Mouse (Mus musculus) kidney, adult 9 months (tissue): Measurements from ENCODE around the gene Creb5.

ENCODE experiments used
- DNase-seq: peaks from one replicate; pipeline ENCODE4 v3.0.0; 2022

Creb5 gene

GRCm38 (mm10) chr6:53653706-53654360 lies 366.8 kb downstream of the Creb5 start:
- DNase-seq: peak; percentile 22

GRCm38 (mm10) chr6:53654361-53654824 lies 367.3 kb downstream of the Creb5 start:
- no peak for DNase-seq

GRCm38 (mm10) chr6:53656466-53656865 lies 369.4 kb downstream of the Creb5 start:
- no peak for DNase-seq

- no peak for DNase-seq
Measured at GRCm38 (mm10) chr6:53657483-53657882, 370.4 kb downstream of the Creb5 start.

- no peak for DNase-seq
Measured at GRCm38 (mm10) chr6:53662858-53663833, 376.1 kb downstream of the Creb5 start.

- no peak for DNase-seq
Measured at GRCm38 (mm10) chr6:53664759-53665158, 377.7 kb downstream of the Creb5 start.

GRCm38 (mm10) chr6:53666503-53666902 lies 379.4 kb downstream of the Creb5 start:
- DNase-seq: no peak

- no peak for DNase-seq
Measured at GRCm38 (mm10) chr6:53678307-53678706, 391.2 kb downstream of the Creb5 start.

GRCm38 (mm10) chr6:53680046-53680445 lies 393.0 kb downstream of the Creb5 start:
- DNase-seq: no peak

GRCm38 (mm10) chr6:53684416-53684815 lies 397.3 kb downstream of the Creb5 start:
- no peak for DNase-seq

GRCm38 (mm10) chr6:53685323-53685722 lies 398.3 kb downstream of the Creb5 start:
- DNase-seq: no peak

- DNase-seq: no peak
Measured at GRCm38 (mm10) chr6:53688762-53689477, 401.9 kb downstream of the Creb5 start.

- DNase-seq: no peak
Measured at GRCm38 (mm10) chr6:53691006-53691405, 403.9 kb downstream of the Creb5 start.

GRCm38 (mm10) chr6:53695216-53695615 lies 408.1 kb downstream of the Creb5 start:
- DNase-seq: no peak

GRCm38 (mm10) chr6:53696471-53696870 lies 409.4 kb downstream of the Creb5 start:
- DNase-seq: no peak

GRCm38 (mm10) chr6:53696921-53697320 lies 409.9 kb downstream of the Creb5 start:
- DNase-seq: no peak

GRCm38 (mm10) chr6:53698128-53698749 lies 411.2 kb downstream of the Creb5 start:
- DNase-seq: no peak

GRCm38 (mm10) chr6:53704440-53704839 lies 417.4 kb downstream of the Creb5 start:
- no peak for DNase-seq

- no peak for DNase-seq
Measured at GRCm38 (mm10) chr6:53706604-53707330, 419.7 kb downstream of the Creb5 start.

GRCm38 (mm10) chr6:53707795-53708194 lies 420.7 kb downstream of the Creb5 start:
- no peak for DNase-seq

- no peak for DNase-seq
Measured at GRCm38 (mm10) chr6:53709694-53710442, 422.8 kb downstream of the Creb5 start.
